Mouse (Mus musculus) limb, embryonic 13.5 days (tissue): ENCODE measurements around the gene Socs5. TPM values are rescaled to one million over a fixed set of nuclear protein-coding genes. Genes with fewer than 3 reads are reported as not detected.

ENCODE experiments used
- ATAC-seq: fragments of 200-750 bp; cut with Nextera tagmentation; 2 replicates; pipeline ENCODE4 v1.8.0; 2017; ENCODE audit warnings: low read depth, moderate number of reproducible peaks, moderate TSS enrichment; ENCODE audit not compliant: low FRiP score
- H3K27ac ChIP-seq: fragments of 300-500 bp; sonication (generic); 2 replicates; pipeline ENCODE4 v1.5.1; 2015; ENCODE audit warnings: inconsistent platforms, mild to moderate bottlenecking, moderate library complexity
- H3K27me3 ChIP-seq: fragments of 300-500 bp; sonication (generic); 2 replicates; pipeline ENCODE4 v1.6.1; 2015; ENCODE audit warnings: mild to moderate bottlenecking, inconsistent platforms
- H3K36me3 ChIP-seq: fragments of 300-500 bp; sonication (generic); 2 replicates; pipeline ENCODE4 v1.6.1; 2015; ENCODE audit warnings: inconsistent platforms, mild to moderate bottlenecking, moderate library complexity
- H3K4me1 ChIP-seq: fragments of 300-500 bp; sonication (generic); 2 replicates; pipeline ENCODE4 v1.6.1; 2015; ENCODE audit warnings: inconsistent platforms
- H3K4me2 ChIP-seq: fragments of 300-500 bp; sonication (generic); replicated peaks from 2 replicates; pipeline ENCODE4 v1.6.1; 2015; ENCODE audit warnings: inconsistent platforms, mild to moderate bottlenecking, moderate library complexity
- H3K4me3 ChIP-seq: fragments of 300-500 bp; sonication (generic); 2 replicates; pipeline ENCODE4 v1.5.1; 2015; ENCODE audit warnings: moderate library complexity, mild to moderate bottlenecking, inconsistent platforms
- H3K9ac ChIP-seq: fragments of 300-500 bp; sonication (generic); 2 replicates; pipeline ENCODE4 v1.6.1; 2015; ENCODE audit warnings: mild to moderate bottlenecking, inconsistent platforms
- H3K9me3 ChIP-seq: fragments of 300-500 bp; sonication (generic); 2 replicates; pipeline ENCODE4 v1.6.1; 2016; ENCODE audit warnings: inconsistent platforms
- WGBS: fragments of 180-500 bp; shearing (Covaris S2); methylation state at CpG from one replicate; pipeline ENCODE4 v1.1.7; 2015; 5-methylcytosine and 5-hydroxymethylcytosine counted together
- polyA plus RNA-seq: library from polyadenylated mRNA; unstranded; fragments of >200 nt; fragmentation: Nextera tagmentation; extraction: Ambion mirVana; gene quantifications from 2 replicates; pipeline ENCODE4 v1.2.1, GENCODE M21; 2015

Socs5 gene
- polyA plus RNA-seq, 1 experiment from 2014 or later: 15.9 TPM

DNA sequence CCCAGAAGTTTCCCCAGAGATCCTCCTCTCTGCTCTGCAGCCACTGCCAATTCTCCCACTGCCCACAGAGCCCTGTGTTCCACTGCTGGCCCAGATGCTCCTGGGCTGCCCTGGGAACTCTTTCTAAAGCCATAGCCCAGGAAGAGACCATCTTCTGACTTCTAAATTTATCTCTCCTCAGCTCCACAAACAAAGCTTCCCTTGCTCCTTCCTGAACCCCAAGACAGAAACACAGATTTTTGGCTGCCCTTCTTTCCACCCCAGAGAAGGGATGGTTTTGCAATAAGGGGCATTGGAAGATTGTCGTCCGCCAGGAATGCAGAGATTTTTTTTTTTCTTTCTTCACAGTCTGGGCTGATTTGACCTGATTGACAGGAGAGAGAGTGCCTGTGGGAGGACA lies 66.5 kb downstream of the Socs5 start:
- no peak overlapping the region for H3K4me3 ChIP-seq
- peaks cover 4% of the 10 kb centered on the region for H3K9me3 ChIP-seq
- H3K4me2 ChIP-seq: no peak overlapping the region
- ATAC-seq: no peak
- H3K27ac ChIP-seq: no peak overlapping the region
- H3K27me3 ChIP-seq: no peaks in the 10 kb centered on the region
- no peaks in the 10 kb centered on the region for H3K36me3 ChIP-seq
- no peak overlapping the region for H3K9ac ChIP-seq
- WGBS: 83% methylated on average over 2 of the region's 2 CpGs
- H3K4me1 ChIP-seq: peaks cover 19% of the 10 kb centered on the region

DNA sequence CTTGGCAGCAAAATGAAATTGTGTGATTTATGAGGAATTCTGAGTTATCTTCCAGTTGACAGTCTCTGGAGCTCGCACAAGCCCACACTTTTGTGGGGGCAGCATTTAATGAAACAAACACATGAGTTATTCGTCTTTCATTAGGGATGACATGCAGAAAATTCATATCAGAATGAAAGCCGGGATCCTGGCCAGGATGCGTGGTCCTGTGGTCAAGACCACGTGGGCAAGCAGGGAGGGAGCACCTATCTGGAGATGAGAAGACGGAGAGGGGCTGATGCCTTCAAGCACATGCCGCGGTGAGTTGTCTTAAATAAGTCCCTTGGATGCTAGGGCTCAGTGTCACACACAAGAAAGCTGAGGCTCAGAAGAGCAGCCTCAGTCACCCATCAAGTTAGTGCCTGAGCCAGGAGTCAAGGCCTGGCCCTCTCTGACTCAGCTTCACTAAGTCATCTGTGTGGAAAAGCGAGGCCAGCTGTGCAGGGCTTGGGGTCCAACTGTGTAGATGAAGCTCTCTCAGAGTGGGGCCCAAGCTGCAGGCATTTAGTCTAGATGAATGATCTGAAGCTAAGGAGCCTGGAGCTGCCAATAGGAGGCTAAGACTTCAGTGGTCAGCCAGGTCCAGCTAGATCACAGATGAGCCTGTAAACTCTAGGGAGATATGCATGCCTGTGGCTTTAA lies 67.3 kb downstream of the Socs5 start:
- Histone ChIP-seq H3K27me3 (no peaks in the 10 kb centered on the region), H3K4me1 (peaks cover 24% of the 10 kb centered on the region), H3K4me3 (no peak overlapping the region), H3K36me3 (no peaks in the 10 kb centered on the region), H3K27ac (no peak overlapping the region), H3K4me2 (no peak overlapping the region), H3K9ac (no peak overlapping the region), H3K9me3 (peaks cover 4% of the 10 kb centered on the region)
- no peak for ATAC-seq
- 81% methylated on average over 9 of the region's 9 CpGs for WGBS

DNA sequence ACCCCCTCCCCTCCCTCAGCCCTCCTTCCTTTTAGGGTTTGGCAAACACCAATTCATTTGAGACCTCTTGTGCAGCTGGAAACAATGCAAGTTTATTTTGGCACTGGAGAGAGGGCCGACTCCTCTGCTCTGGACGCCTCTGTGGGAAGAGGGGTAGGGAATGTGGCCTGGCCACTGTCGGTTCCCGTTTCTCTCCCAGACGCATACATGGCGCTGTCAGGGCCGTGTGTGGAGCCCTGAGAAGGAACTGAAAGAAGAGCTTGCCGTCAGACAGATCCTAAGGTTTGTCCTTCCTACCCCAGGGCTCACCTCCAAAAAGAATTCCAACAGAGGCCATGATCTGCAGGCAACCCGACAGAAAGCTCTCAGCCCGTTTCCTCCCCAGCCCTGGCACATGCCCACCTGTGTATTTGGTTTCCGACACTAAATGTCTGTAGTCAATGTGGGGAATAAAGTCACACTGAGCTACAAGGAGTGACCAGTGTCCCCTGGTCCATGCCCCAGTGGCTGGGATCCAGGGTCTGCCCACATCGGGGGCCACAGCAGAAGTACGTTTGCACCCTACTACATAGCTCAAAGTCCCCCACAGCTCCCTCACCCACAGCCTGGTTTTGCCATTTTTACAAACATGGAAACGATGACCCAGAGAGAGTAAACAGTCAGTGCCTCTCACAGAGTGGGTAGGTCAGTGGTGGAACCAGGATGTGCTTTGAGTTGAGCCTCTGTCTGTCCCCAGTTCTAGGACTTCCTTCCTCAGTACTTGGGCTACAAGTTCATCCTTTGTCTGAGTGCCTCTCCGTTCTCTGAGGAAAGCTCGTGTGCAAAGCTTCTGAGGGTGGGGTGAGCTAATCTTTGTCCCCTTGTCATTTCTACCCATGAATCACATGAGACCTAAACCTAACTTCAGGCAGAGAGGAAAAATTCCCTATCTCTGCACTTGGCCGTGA lies 68.9 kb downstream of the Socs5 start:
- Histone ChIP-seq H3K4me1 (peaks cover 24% of the 10 kb centered on the region), H3K27me3 (no peaks in the 10 kb centered on the region), H3K4me3 (no peak overlapping the region), H3K9ac (no peak overlapping the region), H3K27ac (no peak overlapping the region), H3K9me3 (peaks cover 4% of the 10 kb centered on the region), H3K36me3 (no peaks in the 10 kb centered on the region), H3K4me2 (no peak overlapping the region)
- no peak for ATAC-seq
- 73% methylated on average over 17 of the region's 17 CpGs for WGBS

DNA sequence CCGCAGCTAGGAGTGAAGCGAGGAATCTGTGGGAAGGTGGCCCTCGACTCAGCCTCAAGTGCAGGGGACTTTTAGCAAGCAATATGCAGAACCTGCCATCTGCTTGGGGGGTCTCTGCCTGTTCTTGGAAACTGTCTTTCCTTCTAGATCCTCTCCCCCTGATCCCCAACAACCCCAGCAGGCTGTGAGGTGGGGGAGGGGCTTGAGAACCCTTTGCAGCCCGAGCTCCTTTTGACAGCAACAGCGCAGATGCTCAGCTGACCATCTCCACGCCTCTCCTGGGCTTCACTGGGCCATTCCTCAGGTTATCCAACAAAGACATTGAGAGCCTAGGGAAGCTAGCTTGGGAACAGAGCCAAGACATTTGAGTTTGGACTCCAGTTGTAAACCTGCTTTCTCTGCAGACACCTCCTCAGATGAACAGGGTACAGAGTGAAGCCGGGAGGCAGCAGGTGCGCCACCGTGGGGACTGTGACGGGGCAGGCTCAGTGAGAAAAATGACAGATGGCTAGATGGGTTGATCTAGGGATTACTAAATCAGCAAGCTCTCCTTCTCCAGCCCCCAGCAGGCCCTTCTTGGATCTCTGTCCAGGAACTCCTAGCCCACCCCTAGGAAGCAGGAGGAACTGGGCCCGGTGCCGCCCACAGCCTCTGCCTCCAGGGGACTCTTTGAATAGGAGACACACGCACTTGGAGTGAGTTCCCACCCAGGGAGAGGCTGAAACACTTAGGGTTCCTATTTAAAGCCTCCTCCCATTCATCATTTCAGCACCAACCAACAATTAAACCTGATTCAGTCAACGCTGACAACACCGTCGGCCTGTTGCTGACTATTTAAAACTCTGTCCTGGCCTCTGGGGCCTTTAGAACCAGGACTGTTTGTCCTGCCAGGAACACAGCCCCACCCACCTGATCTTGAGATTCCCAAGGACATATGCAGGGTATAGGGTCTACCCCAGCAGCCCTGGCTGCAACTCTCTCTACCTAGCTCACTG lies 71.4 kb downstream of the Socs5 start:
- Histone ChIP-seq H3K36me3 (no peaks in the 10 kb centered on the region), H3K27me3 (no peaks in the 10 kb centered on the region), H3K4me3 (no peak overlapping the region), H3K4me2 (no peak overlapping the region), H3K9me3 (0 out of 2 replicates have a peak, but pooled peaks cover 6% of the 10 kb centered on the region), H3K27ac (no peak overlapping the region), H3K4me1 (peaks cover 24% of the 10 kb centered on the region), H3K9ac (no peak overlapping the region)
- WGBS: 45% methylated on average over 16 of the region's 16 CpGs
- ATAC-seq: peak; percentile 25; the same call in 1 of the 2 replicates

DNA sequence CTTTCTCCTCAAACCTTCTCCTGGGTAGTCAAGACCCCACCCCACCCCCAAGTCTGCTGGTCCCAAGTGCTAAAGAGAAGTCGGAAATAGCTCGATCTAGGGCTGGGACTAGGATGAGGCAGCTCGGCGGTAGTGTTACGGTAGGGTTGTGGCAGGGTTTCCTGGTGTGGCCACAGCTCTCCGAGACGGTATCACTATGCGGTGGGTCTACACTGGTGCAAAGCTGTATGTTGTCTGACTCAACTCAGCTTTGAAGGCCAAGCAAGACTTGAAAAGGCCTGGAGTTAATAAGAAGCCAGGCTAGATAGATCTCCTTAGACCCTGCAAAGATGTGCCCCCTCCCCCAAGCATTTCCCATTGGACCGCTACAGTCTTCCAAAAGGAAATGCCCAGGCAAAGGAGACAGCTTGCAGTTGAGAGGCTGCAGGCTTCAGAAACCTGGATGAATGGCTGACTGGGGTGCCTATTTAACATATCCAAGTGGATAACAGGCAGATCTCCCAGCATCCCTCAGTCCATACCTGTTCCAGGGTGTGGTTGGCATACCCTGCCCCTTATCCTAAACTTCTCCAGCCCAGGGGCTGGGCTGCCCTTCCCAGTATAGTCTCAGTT lies 72.6 kb downstream of the Socs5 start:
- 0 out of 2 replicates have a peak, but pooled peaks cover 6% of the 10 kb centered on the region for H3K9me3 ChIP-seq
- peaks cover 24% of the 10 kb centered on the region for H3K4me1 ChIP-seq
- peaks cover 4% of the 10 kb centered on the region; the same call in 1 of the 2 replicates for H3K27me3 ChIP-seq
- H3K4me2 ChIP-seq: no peak overlapping the region
- 89% methylated on average over 9 of the region's 9 CpGs for WGBS
- no peak for ATAC-seq
- H3K4me3 ChIP-seq: no peak overlapping the region
- H3K27ac ChIP-seq: no peak overlapping the region
- H3K36me3 ChIP-seq: no peaks in the 10 kb centered on the region
- no peak overlapping the region for H3K9ac ChIP-seq

DNA sequence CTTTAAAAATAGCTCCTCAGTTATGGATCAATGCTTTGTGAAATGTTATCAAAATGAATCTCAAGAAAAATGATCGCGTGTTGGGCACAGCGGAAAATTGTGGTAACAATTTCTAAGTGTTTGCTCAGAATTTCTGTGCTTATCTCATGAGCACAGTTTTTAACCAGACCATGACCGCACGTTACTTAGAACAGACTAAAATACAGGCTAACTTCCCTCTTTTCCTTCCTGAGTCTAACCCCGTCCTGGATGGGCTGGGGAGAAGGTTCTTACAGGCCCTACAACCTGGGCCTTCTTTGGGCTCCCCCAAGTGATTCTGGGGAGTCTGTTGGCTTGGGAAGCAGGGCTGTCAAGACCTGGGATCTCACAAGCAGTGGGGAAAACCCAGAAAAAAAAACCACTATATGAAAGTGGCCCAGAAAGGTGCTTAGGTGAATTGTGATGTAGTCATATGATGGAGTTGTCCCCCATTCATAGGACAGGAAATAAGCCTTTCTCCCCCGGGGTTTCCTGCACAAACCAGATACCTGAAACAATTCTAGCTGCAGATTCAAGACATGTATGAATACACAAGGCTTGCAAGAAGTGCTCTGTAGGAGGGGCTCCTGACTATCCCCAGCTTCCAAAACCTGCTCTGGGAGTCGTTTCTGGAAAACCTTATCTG lies 74.3 kb downstream of the Socs5 start:
- WGBS: 83% methylated on average over 8 of the region's 8 CpGs
- peaks cover 26% of the 10 kb centered on the region for H3K4me1 ChIP-seq
- no peak for ATAC-seq

DNA sequence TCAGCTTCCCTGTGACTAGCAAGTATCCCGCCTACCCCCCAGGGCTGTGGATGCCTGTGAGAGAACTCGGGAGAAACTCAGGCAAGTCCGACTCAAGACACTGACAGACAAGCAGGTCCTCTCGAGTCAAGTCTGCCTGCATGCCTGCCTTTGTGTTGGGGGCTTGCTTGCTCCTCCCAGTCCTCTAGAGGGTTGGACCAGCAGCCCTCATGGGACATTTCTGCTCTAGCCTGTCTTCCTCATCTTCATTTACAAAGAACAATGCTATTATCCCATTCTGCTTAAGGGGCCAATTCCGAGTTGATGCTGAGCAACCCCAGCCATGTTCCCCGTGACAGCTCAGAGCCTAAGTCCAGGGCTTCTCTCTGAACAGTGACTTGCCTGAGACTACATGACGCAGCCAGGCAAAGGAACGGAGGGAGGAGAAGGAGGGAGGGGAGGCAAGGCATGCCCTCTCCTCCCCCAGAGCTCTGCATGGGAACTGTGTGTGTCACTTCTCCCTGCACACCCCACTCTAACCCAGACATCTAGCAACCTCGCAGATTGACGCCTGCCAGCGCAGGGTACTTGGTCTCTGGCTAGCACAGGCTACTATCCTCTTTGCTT lies 78.1 kb downstream of the Socs5 start:
- Histone ChIP-seq H3K4me2 (no peak overlapping the region), H3K9ac (no peak overlapping the region), H3K36me3 (no peaks in the 10 kb centered on the region), H3K27ac (no peak overlapping the region), H3K4me3 (no peak overlapping the region), H3K4me1 (peaks cover 34% of the 10 kb centered on the region), H3K27me3 (peaks cover 12% of the 10 kb centered on the region; the same call in 1 of the 2 replicates), H3K9me3 (0 out of 2 replicates have a peak, but pooled peaks cover 6% of the 10 kb centered on the region)
- WGBS: 39% methylated on average over 11 of the region's 11 CpGs
- peak; percentile 29; the same call in 1 of the 2 replicates for ATAC-seq

More for the DNA sequence above, 74.3 kb downstream of the Socs5 start:
- Histone ChIP-seq H3K36me3 (no peaks in the 10 kb centered on the region), H3K9ac (no peak overlapping the region), H3K9me3 (0 out of 2 replicates have a peak, but pooled peaks cover 6% of the 10 kb centered on the region), H3K4me2 (no peak overlapping the region), H3K27me3 (peaks cover 12% of the 10 kb centered on the region; the same call in 1 of the 2 replicates), H3K4me3 (no peak overlapping the region), H3K27ac (no peak overlapping the region)

DNA sequence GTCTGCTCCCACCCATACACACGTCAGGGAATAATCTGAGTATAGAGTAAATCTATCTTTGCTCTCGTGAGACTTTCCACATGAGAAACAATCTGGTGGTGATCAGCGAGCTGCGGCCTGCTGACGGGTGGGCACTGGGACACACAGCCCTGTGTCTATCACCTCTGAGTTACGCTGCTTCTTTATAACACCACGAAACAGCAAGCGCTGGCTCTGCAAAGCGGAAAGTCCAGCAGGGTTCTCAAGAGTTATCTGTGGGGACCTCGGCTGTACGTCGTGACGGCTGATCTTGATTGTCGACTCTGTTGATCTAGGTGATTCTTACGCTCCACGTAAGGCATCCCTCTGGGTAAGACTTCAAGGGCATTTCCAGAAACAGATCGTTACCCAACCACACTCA lies 79.5 kb downstream of the Socs5 start:
- ATAC-seq: 0 out of 2 replicates have a peak, but pooled peaks have one; percentile 21
- Histone ChIP-seq H3K4me3 (no peak overlapping the region), H3K27ac (no peak overlapping the region), H3K36me3 (no peaks in the 10 kb centered on the region), H3K27me3 (peaks cover 12% of the 10 kb centered on the region; the same call in 1 of the 2 replicates), H3K9me3 (0 out of 2 replicates have a peak, but pooled peaks cover 7% of the 10 kb centered on the region), H3K9ac (no peak overlapping the region), H3K4me1 (peaks cover 34% of the 10 kb centered on the region), H3K4me2 (no peak overlapping the region; the same call in 1 of the 2 replicates)
- 43% methylated on average over 17 of the region's 17 CpGs for WGBS
